Mouse (Mus musculus) thymus, adult 2 months (tissue): ENCODE measurements around the gene Chd3.

Experiments used
- CTCF ChIP-seq: fragments of 200-500 bp; IDR thresholded peaks from 2 replicates; pipeline ENCODE4 v1.5.1; 2012; ENCODE audit warnings: mild to moderate bottlenecking, control low read depth, low read length, moderate library complexity, borderline replicate concordance; ENCODE audit not compliant: control insufficient read depth, poor library complexity, insufficient read depth; ENCODE audit errors: extremely low read depth
- POLR2A ChIP-seq: fragments of 200-500 bp; IDR thresholded peaks from 2 replicates; pipeline ENCODE4 v1.6.1; 2012; ENCODE audit warnings: mild to moderate bottlenecking, low read length, control low read depth, moderate library complexity; ENCODE audit not compliant: control insufficient read depth, poor library complexity, insufficient read depth; ENCODE audit errors: extremely low read depth

DNA sequence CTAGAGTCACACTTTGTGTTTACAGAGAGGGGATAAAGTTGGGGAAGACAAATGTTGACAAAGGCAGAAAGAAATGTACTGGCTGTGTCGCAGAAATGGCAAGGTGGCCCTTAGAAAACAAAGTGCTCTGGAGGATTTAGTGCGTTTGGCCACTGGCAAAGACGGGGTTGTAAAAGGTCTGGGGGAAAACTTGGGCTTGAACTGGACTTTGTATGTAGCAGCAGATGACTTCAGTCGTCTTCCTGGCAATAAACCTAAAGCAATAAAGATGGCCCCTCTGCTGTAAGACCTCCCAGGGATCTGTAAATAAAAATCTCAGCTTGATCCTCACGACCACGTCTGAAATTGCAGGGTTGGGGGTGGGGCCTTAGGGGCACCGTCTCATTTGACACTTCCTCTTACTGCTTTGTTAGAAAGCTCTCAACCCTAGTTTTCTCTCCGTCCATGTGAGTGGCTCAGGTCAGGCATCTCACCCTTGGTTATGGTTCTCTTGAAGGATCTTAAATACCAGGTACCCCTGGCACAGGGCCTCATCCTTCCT lies 36.4 kb downstream of the Chd3 start:
- TF ChIP-seq POLR2A (no peak), CTCF (no peak)
